Mouse (Mus musculus) adrenal gland (tissue): ENCODE measurements around the gene Wfdc11.
"Not testable (repeated sequence)": the region's sequence is repeated elsewhere in the genome, so short reads cannot be mapped to it uniquely, and the experiment has no call there.

ENCODE experiments used
- intact Hi-C: fragments of 180-260 bp; cut with DNase I; formaldehyde crosslinking; loops from one replicate; pipeline ENCODE4 v1.15.1; 2025
- long read RNA-seq, 2 experiments: library from polyadenylated mRNA; unstranded; transcript quantifications; one replicate each; pipeline ENCODE4 v2.0.0; 2020; ENCODE audit warnings: borderline replicate concordance in 1 of 2; ENCODE audit not compliant: insufficient replicate concordance in 1 of 2

Wfdc11 gene
- long read RNA-seq, experiment 1 = 0 reads
- long read RNA-seq, experiment 2 = 0 reads

DNA sequence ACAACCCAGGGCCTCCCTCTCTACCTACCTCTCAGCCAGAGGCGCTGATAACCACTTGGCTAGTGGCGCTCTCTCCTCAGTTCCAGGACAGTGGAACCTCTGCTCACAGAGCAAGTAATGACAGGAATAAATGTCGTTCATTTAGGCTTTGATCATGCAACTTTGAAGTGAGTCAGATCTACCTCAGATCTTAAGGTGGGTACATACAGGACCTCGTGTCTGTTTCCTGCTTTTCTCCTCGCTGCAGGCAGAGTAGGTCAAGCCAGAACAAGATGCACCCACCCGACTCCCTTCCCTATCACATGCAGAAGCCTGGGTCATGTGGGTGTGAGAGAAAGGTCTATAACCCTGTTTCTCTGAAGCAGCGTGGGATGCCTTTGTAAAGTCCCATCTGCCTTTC lies at the start of gene Wfdc11:
Wfdc11 (minus strand) TSS at position 101 of the 400 bp plus-strand sequence.
- intact Hi-C loops = no loop called here

DNA sequence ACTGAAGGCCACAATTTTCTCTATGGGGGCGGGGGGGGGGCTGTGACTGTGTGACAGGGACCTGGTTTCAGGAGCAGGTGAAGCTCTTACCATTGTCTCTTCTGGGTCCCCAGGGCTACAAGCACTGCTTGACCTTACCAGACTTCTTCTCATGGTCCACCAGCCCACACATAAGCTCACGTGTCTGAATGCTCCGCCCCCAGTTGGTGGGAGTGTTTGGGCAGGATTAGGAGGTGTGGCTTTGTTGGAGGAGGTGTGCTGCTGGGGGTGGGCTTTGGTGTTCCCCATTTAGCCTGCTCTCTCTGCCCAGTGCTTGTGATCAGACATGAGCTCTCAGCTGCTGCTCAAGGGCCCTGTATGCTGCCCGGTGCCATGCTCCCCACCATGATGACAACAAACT lies 49.4 kb upstream of the Wfdc11 start:
- intact Hi-C loops = no loop called here

DNA sequence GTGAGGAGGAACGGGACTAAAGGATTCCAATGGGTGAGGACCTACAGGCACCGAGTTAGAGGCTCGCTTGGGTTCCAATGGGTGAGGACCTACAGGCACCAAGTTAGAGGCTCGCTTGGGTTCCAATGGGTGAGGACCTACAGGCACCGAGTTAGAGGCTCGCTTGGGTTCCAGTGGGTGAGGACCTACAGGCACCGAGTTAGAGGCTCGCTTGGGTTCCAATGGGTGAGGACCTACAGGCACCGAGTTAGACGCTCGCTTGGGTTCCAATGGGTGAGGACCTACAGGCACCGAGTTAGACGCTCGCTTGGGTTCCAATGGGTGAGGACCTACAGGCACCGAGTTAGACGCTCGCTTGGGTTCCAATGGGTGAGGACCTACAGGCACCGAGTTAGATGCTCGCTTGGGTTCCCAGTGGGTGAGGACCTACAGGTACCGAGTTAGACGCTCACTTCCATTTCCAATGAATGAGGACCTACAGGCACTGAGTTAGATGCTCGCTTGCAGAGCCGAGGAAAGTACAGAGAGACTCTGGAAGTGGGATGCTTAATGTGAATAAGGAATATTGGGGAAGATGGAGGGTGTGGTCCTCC lies 42.4 kb upstream of the Wfdc11 start:
- intact Hi-C loops = not testable (repeated sequence)

DNA sequence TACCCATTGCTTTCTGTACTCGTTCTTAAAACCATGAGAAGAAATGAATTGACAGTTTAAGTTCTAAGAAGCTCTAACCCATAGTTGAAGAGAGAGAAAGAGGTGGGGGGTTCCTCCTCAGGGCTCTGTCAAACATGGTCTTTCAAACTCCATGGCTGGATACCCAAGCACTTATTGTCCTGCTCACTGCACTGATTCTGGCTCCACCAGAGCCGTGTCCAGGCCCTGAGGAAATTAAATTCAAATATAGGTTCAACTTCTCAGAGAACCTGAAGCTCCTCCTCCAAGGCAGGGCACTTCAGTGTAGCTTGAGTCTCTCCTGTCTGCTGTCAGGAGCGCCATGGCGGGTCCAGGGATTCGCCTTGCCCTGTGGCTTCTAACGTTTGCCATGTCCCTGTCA lies 41.1 kb upstream of the Wfdc11 start, which contains the start of gene Spint5:
Spint5 (plus strand) TSS at position 301 of the 400 bp plus-strand sequence.
- intact Hi-C loops = no loop called here

DNA sequence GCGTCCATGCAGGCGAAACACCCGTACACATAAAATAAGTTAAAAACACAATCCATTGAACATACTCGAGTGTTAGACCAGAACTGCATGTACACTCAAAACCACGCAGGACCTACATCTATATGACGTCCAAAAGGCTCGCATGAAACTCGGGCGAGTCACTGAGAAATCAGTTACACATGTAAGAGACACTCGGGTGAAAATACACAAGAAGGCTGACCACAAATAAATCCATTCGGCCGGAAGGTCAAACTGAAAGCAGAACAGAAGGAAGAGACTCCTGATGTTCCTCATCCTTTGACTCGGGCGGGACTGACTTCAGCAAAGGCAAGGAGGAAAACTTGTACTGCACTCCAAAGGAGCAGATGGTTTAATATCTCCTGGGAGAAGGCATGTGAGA lies 32.1 kb upstream of the Wfdc11 start:
- intact Hi-C loops = no loop called here

DNA sequence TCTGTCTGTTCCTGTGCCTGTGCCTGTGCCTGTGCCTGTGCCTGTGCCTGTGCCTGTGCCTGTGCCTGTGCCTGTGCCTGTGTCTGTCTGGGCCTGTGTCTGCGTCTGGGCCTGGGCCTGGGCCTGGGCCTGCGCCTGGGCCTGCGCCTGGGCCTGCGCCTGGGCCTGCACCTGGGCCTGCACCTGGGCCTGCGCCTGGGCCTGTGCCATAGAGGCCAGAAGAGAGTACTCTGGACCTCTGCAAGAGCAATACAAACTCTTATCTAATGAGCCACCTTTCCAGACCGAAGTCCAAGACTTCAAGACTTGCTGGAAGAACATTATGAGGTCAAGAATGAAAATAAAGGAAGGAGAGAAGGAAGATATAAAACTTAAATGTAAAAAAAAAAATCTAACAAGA lies 31.4 kb upstream of the Wfdc11 start:
- intact Hi-C loops = no loop called here

DNA sequence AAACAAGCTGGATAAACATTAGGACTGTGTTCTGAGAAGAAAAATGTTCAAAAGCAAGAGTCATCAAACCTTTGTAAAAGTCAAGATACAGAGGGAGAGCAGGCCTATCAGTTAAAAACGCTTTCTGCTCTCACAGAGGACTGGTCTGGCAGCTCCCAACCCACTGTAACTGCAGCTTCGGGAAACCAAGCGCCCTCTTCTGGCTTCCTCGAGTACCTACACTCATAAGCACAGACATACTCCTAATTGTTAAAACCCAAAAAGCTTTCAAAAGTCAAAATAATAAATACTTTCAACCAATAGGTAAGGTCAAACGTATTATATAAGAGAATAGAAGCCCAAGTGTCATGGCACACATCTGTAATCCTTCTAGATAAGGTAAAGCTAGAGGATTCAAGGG lies 30.3 kb upstream of the Wfdc11 start:
- intact Hi-C loops = no loop called here

DNA sequence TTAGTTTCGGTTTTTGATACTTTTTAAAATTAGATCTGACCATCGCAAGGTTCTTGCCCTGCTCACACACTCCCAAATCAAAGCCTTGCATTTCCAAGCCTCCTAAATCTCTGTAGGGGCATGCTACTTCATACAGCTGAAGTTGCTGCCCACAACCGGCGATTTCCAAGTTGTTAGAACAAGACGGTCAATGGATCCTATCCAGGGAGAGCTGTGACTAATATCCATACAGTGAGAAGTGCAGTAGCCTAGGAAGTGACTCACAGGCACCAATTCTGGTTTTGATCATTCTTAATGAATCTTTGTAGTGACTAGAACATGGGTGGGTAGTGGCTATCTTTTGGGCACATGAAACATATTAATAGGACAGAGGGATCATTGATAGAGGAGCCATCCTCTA lies 27.9 kb upstream of the Wfdc11 start:
- intact Hi-C loops = no loop called here

DNA sequence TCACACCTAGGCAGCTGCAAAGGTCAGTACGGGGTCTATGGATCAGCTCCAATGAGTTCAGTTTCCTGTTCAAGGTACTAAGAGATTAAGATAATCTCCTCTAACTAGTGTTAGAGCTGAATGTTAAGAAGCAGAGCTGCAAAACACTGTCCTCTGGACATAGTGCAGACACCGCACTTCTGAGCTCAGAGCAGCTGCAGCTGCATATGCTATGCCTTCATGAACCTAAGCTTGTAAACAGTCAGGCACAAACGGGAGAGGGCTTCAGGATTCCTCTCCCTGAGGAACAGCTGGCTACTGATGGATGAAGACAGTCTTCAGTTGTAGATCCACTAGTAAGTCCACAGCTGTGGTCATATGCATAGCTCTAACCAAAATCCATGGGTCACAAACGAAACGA lies 27.1 kb upstream of the Wfdc11 start:
- intact Hi-C loops = no loop called here

DNA sequence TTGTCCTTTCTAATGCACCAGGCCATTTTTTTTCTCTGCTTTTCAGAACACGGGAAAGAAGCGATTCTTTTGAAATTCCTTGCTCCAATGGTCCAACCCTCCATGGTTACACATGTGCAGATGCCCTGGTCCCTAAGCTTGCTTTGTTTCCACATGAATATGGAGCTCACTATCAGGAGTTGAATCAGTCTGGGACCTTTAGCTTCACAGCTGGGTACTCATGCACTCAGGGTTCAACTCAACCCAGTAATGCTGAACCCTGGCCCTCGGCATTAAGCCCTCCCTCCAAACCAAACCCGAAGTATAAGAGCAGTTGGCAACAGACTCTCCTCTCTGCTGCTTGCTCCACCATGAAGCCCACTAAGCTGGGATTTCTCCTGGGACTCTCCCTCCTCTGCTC lies 24.3 kb upstream of the Wfdc11 start, which contains the start of gene Spint4:
Spint4 (plus strand) TSS at position 301 of the 400 bp plus-strand sequence.
- intact Hi-C loops = no loop called here

DNA sequence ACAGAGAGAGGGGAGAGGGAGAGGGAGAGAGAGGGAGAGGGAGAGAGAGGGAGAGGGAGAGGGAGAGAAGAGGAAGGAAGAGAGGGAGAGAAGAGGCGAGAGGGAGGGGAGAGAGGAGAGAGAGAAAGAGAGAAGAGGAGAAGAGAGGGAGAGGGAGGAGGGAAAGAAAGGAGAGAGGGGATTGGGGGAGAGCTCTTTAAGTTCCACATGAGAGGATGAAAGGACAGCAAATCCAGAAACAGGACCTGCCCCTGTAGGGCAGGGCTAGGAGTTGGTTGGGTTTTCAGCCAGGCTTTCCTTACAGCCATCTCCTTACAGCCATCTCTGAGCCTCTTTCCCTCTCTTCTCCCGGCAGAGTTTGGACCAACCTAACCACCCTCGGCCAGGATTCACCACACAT lies 10.9 kb upstream of the Wfdc11 start, which contains the start of gene Wfdc13:
Wfdc13 (plus strand) TSS at position 301 of the 400 bp plus-strand sequence.
- intact Hi-C loops = no loop called here

DNA sequence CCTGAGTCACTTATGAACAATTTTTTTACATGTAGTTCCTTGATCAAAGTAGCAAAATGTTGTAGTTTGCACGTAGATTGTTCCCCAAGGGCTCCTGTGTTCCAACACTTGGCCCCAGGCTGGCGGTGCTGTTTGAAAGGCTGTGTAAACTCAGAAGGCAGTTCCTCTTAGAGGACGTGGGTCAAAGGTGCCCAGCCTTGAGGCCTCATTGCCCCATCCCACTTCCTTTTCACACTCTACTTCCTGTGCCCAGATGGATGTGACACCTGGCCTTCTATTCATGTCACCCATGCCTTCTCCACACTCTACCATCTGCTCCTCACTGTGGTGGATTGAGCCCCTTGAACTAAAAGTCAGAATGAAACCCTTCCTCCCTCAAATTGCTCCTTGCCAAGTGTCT lies 6.0 kb upstream of the Wfdc11 start:
- intact Hi-C loops = loop anchor here (5.0 kb wide), 1 partner anchor 47 kb away; no protein-coding TSS in a partner anchor

DNA sequence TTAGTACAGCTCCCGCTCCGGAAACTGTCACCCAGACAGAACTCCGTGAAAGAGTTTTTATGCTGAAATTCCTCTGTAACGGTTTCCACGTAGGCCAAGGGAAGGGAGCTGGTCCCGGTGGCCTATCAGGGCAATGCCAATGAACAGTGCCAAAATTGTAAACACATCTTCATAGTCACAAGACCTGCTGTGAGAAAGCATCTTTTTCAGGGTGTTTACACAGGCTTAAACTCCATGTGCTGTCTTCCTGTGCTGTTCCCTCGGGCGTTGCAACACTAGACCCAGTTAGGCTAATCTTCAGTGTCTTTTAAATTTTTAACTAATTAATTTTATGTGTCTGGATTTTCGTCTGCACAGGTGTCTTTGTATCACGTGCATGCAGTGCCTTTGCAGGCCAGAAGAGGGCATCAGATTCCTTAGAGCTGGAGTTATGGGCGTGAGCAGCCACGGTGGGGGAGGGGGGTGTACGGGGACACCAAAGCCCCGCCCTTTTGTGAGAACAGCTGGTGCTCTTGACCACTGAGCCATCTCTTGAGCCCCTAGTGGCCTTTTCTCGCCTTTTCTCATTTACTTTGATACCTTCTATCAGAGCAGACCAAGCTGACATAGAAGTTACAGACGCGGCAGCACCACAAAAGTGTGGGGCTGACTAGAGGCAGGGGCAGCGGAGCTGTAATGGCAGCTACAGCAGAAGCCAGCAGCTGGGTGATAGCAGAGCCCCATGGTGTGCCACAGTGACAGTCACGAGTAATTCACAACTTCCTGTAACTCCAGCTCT lies 5.2 kb upstream of the Wfdc11 start:
- intact Hi-C loops = loop anchor here (5.0 kb wide), 1 partner anchor 48 kb away; no protein-coding TSS in a partner anchor

DNA sequence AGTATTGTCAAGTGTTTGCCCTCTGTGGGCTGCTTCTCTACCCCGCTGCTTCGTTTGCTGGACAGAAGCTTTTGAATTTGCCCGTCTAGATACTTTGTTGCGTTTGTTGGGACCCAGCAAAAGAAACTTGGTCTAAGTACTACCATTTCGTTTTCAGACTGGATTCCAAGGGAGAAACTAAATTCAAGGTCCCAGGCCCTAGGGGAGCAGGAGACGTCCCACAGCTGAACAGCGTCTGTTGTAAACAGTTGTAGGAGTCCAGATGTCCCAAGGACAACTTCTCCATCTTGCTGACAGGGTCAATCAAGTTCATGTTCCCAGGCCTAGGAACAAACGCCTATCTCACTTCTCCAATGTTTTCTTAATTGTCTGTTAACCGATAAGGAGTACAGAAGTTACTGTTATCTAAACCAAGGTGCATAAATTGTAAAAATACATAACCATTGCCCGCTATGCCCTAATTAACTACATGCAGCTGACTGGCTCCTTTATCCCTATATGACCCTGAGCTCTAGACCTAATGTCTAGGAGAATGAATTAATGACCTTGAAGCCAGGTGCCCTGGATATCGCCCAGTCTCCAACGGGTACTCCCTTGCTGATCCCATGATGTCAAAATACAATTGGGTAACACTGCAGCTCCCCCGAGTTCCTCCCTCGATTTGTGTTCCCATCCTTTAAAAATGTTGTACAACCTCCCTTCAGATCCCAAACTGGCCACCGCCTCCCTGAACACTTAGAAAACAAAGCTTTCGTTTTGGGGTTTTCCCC lies 3.2 kb upstream of the Wfdc11 start:
- intact Hi-C loops = loop anchor here (5.0 kb wide), 1 partner anchor 50 kb away; no protein-coding TSS in a partner anchor

DNA sequence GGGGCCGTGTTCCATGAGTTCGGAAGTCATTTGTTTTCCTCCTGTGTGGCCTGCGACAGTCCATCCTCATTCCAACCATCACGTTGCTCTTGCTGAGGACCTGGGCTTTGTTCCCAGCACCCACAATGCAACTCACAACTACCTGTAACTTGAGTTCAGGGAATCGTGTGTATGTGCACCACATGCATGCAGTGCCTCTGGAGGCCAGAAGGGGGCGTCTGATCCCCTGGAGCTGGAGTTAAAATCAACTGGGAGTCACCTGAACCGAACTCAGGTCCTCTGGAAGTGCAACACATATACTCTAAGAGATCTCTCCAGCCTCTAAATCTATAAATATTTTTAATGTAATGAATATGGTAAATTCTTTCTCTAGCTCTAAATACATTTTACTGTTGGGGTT lies 2.2 kb upstream of the Wfdc11 start:
- intact Hi-C loops = loop anchor here (5.0 kb wide), 1 partner anchor 51 kb away; no protein-coding TSS in a partner anchor

DNA sequence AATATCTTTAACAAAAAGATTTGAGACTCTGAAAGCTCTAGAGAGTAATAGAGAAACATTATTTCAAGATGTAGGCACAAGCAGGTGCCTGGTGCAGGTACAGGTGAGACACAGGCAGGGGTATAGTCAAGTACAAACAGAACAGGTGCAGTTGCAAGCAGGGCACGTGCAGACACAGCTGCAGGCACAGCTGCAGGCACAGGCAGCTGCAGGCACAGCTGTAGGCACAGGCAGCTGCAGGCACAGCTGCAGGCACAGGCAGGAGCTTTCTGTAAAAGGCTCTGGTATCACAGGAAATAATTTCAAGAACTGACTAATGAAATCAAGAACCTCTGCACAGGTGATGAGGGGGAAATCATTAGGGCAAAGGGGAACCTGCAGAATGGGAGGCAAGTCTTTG lies 2.9 kb downstream of the Wfdc11 start:
- intact Hi-C loops = no loop called here

DNA sequence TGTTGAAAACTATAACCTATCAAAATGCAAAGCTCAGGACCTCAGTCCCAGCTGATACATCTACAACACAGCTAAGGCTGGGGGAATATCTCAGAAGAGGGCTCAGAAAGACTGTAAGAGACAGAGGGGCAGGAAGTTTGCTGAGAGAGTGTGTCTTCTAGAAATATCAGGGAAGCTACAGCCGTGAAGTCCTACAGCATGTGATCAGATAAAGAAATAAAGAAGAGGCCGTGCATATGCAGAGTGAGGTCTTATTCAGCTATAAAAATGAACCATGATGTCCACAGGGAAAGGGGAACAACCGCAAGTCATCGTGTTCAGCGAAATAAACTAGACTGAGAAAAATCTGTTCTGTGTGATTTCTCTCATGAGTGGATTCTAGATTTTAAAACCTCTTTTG lies 3.6 kb downstream of the Wfdc11 start:
- intact Hi-C loops = no loop called here

DNA sequence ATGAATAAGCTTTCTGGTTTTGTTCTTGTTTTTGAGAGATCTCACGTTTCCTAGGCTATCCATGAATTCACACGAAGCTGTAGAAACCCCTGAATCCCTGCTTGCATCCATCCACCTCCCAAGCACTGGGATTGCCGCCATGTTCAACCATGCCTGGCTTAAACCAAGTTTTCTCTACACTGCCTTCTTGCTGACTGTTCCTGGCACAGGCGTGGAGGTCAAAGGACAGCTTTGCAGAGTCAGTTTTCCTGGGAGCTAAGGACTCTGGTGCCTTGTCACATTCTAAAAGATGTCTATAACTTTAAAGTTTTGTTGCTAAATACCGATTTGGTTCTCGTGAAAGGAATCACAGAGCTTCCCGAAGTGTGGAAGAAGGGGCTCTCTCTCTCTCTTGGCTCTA lies 9.0 kb downstream of the Wfdc11 start:
- intact Hi-C loops = no loop called here

DNA sequence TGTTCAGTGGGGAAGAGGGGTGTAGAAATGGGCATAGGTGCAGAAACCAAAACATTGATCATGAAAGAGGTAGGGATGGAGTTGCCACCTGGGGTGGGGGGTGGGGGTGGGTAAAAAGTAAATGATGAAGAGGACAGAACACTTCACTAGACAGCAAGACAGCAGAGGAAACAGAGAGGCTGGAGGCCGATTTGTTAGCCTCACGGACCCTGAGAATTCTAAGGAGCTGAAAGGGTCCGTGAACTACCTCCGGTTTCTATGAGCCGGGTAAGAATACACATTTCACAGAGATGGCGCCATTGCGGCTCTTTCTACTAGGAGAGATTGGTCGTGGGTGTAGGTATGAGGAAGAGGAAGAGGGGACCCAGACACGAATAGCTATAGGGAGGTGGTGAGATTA lies 17.4 kb downstream of the Wfdc11 start, which contains the start of gene Wfdc9:
Wfdc9 (minus strand) TSS at position 101 of the 400 bp plus-strand sequence.
- intact Hi-C loops = loop anchor here (10.0 kb wide), 1 partner anchor 62 kb away; the partner anchor contains the start of gene Eppin

DNA sequence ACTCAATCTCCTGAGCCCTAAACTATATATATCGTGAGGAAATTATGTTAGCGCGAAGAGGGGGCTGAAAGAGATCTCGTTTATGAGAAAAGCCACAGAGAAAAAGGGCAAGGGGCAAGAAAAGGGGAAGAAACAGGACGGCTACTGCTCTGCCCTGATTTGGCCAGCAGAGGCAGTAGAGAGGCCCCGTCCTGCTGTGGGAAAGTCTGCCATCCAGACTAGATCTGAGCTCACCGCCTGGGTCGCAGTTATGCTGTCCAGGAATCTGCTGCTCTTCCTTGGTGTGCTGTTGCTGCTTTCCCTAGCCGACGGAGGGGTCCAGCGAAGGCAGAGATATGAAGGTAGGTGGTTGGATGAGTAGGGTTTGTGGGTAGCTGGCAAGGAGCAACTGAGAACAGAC lies 18.0 kb downstream of the Wfdc11 start, which contains the start of gene Wfdc10:
Wfdc10 (plus strand) TSS at position 189 of the 400 bp plus-strand sequence.
- intact Hi-C loops = loop anchor here (10.0 kb wide), 1 partner anchor 61 kb away; the partner anchor contains the start of gene Eppin
